Mouse (Mus musculus): ENCODE data around the gene Napa. TPM values are rescaled to one million over a fixed set of nuclear protein-coding genes. Genes with fewer than 3 reads are reported as not detected.

The Napa gene
- polyA plus RNA-seq, 1 experiment from 2014 or later = 238 TPM

DNA sequence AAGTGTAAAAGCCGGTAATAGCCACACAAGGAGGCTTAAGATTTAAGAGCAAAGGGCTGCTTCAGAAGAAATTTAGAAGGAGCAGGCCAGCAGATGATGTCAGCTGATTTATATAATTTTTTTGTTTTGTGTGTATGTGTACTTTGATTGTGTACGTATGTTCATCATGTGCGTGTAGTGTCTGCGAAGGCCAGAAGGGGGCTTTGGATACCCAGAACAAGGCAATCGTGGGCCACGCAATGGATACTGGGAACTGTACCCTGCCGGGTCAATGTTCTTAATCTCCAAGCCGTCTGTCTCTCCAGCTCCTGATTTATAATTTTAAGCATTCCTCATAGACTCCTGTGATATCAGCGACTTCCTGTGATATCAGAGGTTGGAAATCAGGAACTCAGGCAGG is 63.0 kb downstream of the Napa start:
- Histone ChIP-seq H3K27ac (replicated peaks) (no peak overlapping the region), H3K4me2 (no peak overlapping the region), H3K36me3 (peaks cover 6% of the 10 kb centered on the region), H3K4me3 (replicated peaks) (no peak overlapping the region), H3K4me1 (peaks cover 8% of the 10 kb centered on the region), H3K9me3 (replicated peaks) (no peaks in the 10 kb centered on the region), H3K9ac (replicated peaks) (no peak overlapping the region), H3K27me3 (replicated peaks) (peaks cover 13% of the 10 kb centered on the region)
- no peak for ATAC-seq (ENCODE audit: low FRiP score)
- WGBS = 90% methylated on average over 9 of the region's 9 CpGs

DNA sequence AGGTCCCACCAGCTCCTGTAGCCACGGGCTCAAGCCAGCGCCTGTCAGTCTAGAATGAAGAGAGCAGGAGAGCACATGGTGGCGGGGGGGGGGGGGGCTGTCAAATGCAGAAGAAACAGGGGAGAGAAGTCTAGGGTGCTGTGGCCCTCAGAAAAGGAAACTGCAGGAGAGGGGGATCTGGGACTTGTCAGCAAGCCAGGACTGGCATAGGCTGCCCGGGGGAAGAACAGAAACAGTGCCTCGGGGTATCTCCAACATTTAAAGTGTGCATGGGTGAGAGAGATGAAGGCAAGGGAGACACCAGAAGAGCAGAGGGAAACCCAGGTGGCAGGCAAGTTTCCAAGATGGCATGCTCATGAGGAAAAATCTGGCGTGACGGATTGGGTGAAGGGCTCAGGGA is 63.8 kb downstream of the Napa start:
- no peak overlapping the region for H3K4me3 ChIP-seq (replicated peaks)
- peaks cover 8% of the 10 kb centered on the region for H3K4me1 ChIP-seq
- no peak overlapping the region for H3K4me2 ChIP-seq
- peaks cover 12% of the 10 kb centered on the region for H3K27me3 ChIP-seq (replicated peaks)
- peaks cover 5% of the 10 kb centered on the region for H3K36me3 ChIP-seq
- 66% methylated on average over 7 of the region's 7 CpGs for WGBS
- no peak overlapping the region for H3K9ac ChIP-seq (replicated peaks)
- ATAC-seq (ENCODE audit: low FRiP score) = no peak
- no peak overlapping the region for H3K27ac ChIP-seq (replicated peaks)
- H3K9me3 ChIP-seq (replicated peaks) = no peaks in the 10 kb centered on the region

Other genes starting within 250 kb of the Napa start
- not detected in 2 replicates for gene Crx, start 218.5 kb upstream of the Napa start, polyA plus RNA-seq (2015; fragmentation: Nextera tagmentation; extraction: Ambion mirVana)
- gene Crxos, start 215.8 kb upstream of the Napa start, polyA plus RNA-seq (2015; fragmentation: Nextera tagmentation; extraction: Ambion mirVana) = not detected in 2 replicates
- 1,268 and 1,471 TPM in 2 replicates for gene Selenow, start 176.1 kb upstream of the Napa start, polyA plus RNA-seq (2015; fragmentation: Nextera tagmentation; extraction: Ambion mirVana)
- 108 and 127 TPM in 2 replicates for gene Nop53, start 152.4 kb upstream of the Napa start, polyA plus RNA-seq (2015; fragmentation: Nextera tagmentation; extraction: Ambion mirVana)
- 9.2 and 14.8 TPM in 2 replicates for gene Ehd2, start 130.9 kb upstream of the Napa start, polyA plus RNA-seq (2015; fragmentation: Nextera tagmentation; extraction: Ambion mirVana)
- 6.6 and 7.3 TPM in 2 replicates for gene Bicra, start 50.5 kb upstream of the Napa start, polyA plus RNA-seq (2015; fragmentation: Nextera tagmentation; extraction: Ambion mirVana)
- 0.15 and 0.17 TPM in 2 replicates for gene Zfp541, start 36.6 kb upstream of the Napa start, polyA plus RNA-seq (2015; fragmentation: Nextera tagmentation; extraction: Ambion mirVana)
- gene Kptn, start 21.4 kb downstream of the Napa start, polyA plus RNA-seq (2015; fragmentation: Nextera tagmentation; extraction: Ambion mirVana) = 45.8 and 48.1 TPM in 2 replicates
- gene Slc8a2, start 31.4 kb downstream of the Napa start, polyA plus RNA-seq (2015; fragmentation: Nextera tagmentation; extraction: Ambion mirVana) = 1.2 and 1.4 TPM in 2 replicates
- 104 and 126 TPM in 2 replicates for gene Meis3, start 76.6 kb downstream of the Napa start, polyA plus RNA-seq (2015; fragmentation: Nextera tagmentation; extraction: Ambion mirVana)
- gene Dhx34, start 123.6 kb downstream of the Napa start, polyA plus RNA-seq (2015; fragmentation: Nextera tagmentation; extraction: Ambion mirVana) = 12.2 and 13.2 TPM in 2 replicates
- 0.10 and 0.22 TPM in 2 replicates for gene C5ar2, start 145.7 kb downstream of the Napa start, polyA plus RNA-seq (2015; fragmentation: Nextera tagmentation; extraction: Ambion mirVana)
- 1.7 and 2.7 TPM in 2 replicates for gene C5ar1, start 161.1 kb downstream of the Napa start, polyA plus RNA-seq (2015; fragmentation: Nextera tagmentation; extraction: Ambion mirVana)
- 56.4 and 66.4 TPM in 2 replicates for gene Inafm1, start 175.2 kb downstream of the Napa start, polyA plus RNA-seq (2015; fragmentation: Nextera tagmentation; extraction: Ambion mirVana)
- gene Ccdc9, start 188.3 kb downstream of the Napa start, polyA plus RNA-seq (2015; fragmentation: Nextera tagmentation; extraction: Ambion mirVana) = 23.3 and 24.5 TPM in 2 replicates
- 25.4 and 27.5 TPM in 2 replicates for gene Bbc3, start 209.9 kb downstream of the Napa start, polyA plus RNA-seq (2015; fragmentation: Nextera tagmentation; extraction: Ambion mirVana)

Measured in neural tube, embryonic 15.5 days (tissue).